Mouse (Mus musculus): Measurements from ENCODE around the gene Cabp1. TPM values are rescaled to one million over a fixed set of nuclear protein-coding genes. Genes with fewer than 3 reads are reported as not detected.

Cabp1 gene
- polyA plus RNA-seq, 1 experiment from 2014 or later: 1.2 TPM

GRCm38 (mm10) chr5:115188824-115189223 is 5.4 kb downstream of the Cabp1 start:
- Histone ChIP-seq H3K4me1 (replicated peaks; ENCODE audit: insufficient read depth, low read length) (peaks cover 29% of the 10 kb centered on the region), H3K27me3 (ENCODE audit: insufficient read depth, low read length) (peaks cover 33% of the 10 kb centered on the region), H3K36me3 (ENCODE audit: insufficient read depth, low read length) (no peaks in the 10 kb centered on the region), H3K9ac (ENCODE audit: low read depth, low read length) (no peak overlapping the region), H3K4me3 (replicated peaks; ENCODE audit: low read depth, low read length) (no peak overlapping the region), H3K9me3 (replicated peaks; ENCODE audit: low read length) (no peaks in the 10 kb centered on the region), H3K4me2 (ENCODE audit: low read length) (no peak overlapping the region), H3K27ac (no peak overlapping the region)
- DNase-seq (ENCODE audit: low spot score) (peak; percentile 59), ATAC-seq (replicated peaks; ENCODE audit: low FRiP score, low read depth) (no peak)
- 51% methylated on average over 5 of the region's 5 CpGs for WGBS
- peak; percentile 80 for TF ChIP-seq CTCF (IDR thresholded peaks at IDR 0.05; ENCODE audit: low read depth)

DNA sequence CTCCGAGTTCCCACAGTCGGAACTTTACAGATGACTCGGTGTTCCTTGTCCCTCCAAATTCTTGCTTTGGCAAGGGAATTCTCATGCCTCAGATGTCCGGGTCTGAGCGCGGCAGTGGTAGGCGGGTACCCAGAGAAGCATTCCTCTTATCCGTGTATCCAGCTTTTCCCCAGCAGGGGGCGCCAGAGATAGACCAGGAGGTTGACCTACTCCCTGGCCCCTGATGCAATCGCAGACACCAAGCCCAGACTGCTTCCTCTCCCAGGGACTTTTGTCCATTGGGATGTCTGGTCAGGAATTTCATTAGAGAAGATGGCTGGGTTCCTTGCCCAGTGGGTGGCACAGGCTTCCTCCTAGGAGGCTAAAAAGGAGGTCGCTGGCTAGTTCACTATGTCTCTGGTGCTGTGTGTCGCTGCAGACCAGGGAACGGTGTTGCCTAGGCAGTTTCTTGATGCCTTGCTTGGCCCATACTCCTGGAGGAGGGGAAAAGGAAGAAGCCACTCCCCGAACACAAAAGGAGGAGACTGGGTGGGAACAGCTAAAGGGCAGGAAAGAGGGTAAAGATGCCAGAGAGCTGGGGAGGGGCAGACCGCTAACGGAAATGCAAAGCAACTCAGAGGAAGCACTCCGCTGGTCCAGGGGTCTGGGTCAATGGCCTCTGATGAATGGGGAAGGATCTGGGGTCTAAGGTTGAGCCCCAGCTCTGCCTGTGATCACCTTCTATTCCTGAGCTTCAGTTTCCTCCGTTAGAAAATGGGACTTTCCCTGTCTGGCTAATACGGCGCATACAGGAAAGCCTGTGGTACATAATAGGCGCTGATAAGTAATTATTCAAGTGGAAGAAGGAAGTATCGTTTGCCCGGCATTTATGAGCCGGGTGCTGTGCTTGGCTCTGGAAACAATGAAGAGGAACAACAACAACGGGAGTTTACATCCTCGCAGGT is 6.7 kb downstream of the Cabp1 start:
- Histone ChIP-seq H3K27me3 (ENCODE audit: insufficient read depth, low read length) (peaks cover 24% of the 10 kb centered on the region), H3K9me3 (replicated peaks; ENCODE audit: low read length) (no peaks in the 10 kb centered on the region), H3K36me3 (ENCODE audit: insufficient read depth, low read length) (no peaks in the 10 kb centered on the region), H3K27ac (0 out of 2 replicates have a peak overlapping the region, but pooled peaks have one; percentile 11), H3K9ac (ENCODE audit: low read depth, low read length) (no peak overlapping the region), H3K4me3 (replicated peaks; ENCODE audit: low read depth, low read length) (no peak overlapping the region), H3K4me1 (replicated peaks; ENCODE audit: insufficient read depth, low read length) (peaks cover 15% of the 10 kb centered on the region), H3K4me2 (ENCODE audit: low read length) (peak overlapping the region; percentile 40)
- TF ChIP-seq CTCF (IDR thresholded peaks at IDR 0.05; ENCODE audit: low read depth): peak; percentile 93
- 13% methylated on average over 26 of the region's 26 CpGs for WGBS
- ATAC-seq (replicated peaks; ENCODE audit: low FRiP score, low read depth): peak; percentile 84
- DNase-seq (ENCODE audit: low spot score): peak; percentile 95

- H3K27me3 ChIP-seq (ENCODE audit: insufficient read depth, low read length): peaks cover 18% of the 10 kb centered on the region
- H3K36me3 ChIP-seq (ENCODE audit: insufficient read depth, low read length): no peaks in the 10 kb centered on the region
- TF ChIP-seq CTCF (IDR thresholded peaks at IDR 0.05; ENCODE audit: low read depth): no peak
- no peak overlapping the region for H3K4me3 ChIP-seq (replicated peaks; ENCODE audit: low read depth, low read length)
- H3K9ac ChIP-seq (ENCODE audit: low read depth, low read length): no peak overlapping the region
- ATAC-seq (replicated peaks; ENCODE audit: low FRiP score, low read depth) (0 out of 2 replicates have a peak, but pooled peaks have one; percentile 9), DNase-seq (ENCODE audit: low spot score) (peak; percentile 42)
- WGBS: 30% methylated on average over 17 of the region's 17 CpGs
- H3K4me2 ChIP-seq (ENCODE audit: low read length): peak overlapping the region; percentile 40
- peaks cover 17% of the 10 kb centered on the region for H3K4me1 ChIP-seq (replicated peaks; ENCODE audit: insufficient read depth, low read length)
- H3K27ac ChIP-seq: no peak overlapping the region
- H3K9me3 ChIP-seq (replicated peaks; ENCODE audit: low read length): no peaks in the 10 kb centered on the region
Measured at GRCm38 (mm10) chr5:115186371-115187073, 7.7 kb downstream of the Cabp1 start.

- 32% methylated on average over 15 of the region's 15 CpGs for WGBS
- no peaks in the 10 kb centered on the region for H3K36me3 ChIP-seq (ENCODE audit: insufficient read depth, low read length)
- peaks cover 4% of the 10 kb centered on the region; the same call in 1 of the 2 replicates for H3K27me3 ChIP-seq (ENCODE audit: insufficient read depth, low read length)
- no peak overlapping the region for H3K27ac ChIP-seq
- H3K9me3 ChIP-seq (replicated peaks; ENCODE audit: low read length): no peaks in the 10 kb centered on the region
- H3K4me1 ChIP-seq (replicated peaks; ENCODE audit: insufficient read depth, low read length): peaks cover 17% of the 10 kb centered on the region
- H3K9ac ChIP-seq (ENCODE audit: low read depth, low read length): no peak overlapping the region
- ATAC-seq (replicated peaks; ENCODE audit: low FRiP score, low read depth) (no peak), DNase-seq (ENCODE audit: low spot score) (peak; percentile 34)
- peak overlapping the region; percentile 17; the same call in 1 of the 2 replicates for H3K4me2 ChIP-seq (ENCODE audit: low read length)
- H3K4me3 ChIP-seq (replicated peaks; ENCODE audit: low read depth, low read length): no peak overlapping the region
- no peak for TF ChIP-seq CTCF (IDR thresholded peaks at IDR 0.05; ENCODE audit: low read depth)
Measured at GRCm38 (mm10) chr5:115184726-115185125, 9.5 kb downstream of the Cabp1 start.

GRCm38 (mm10) chr5:115183482-115183881 is 10.7 kb downstream of the Cabp1 start:
- H3K4me2 ChIP-seq (ENCODE audit: low read length): no peak overlapping the region
- no peak overlapping the region for H3K4me3 ChIP-seq (replicated peaks; ENCODE audit: low read depth, low read length)
- ATAC-seq (replicated peaks; ENCODE audit: low FRiP score, low read depth): no peak
- no peak overlapping the region for H3K27ac ChIP-seq
- H3K9me3 ChIP-seq (replicated peaks; ENCODE audit: low read length): no peaks in the 10 kb centered on the region
- no peaks in the 10 kb centered on the region for H3K27me3 ChIP-seq (ENCODE audit: insufficient read depth, low read length)
- H3K9ac ChIP-seq (ENCODE audit: low read depth, low read length): no peak overlapping the region
- TF ChIP-seq CTCF (IDR thresholded peaks at IDR 0.05; ENCODE audit: low read depth): no peak
- 67% methylated on average over 10 of the region's 10 CpGs for WGBS
- H3K36me3 ChIP-seq (ENCODE audit: insufficient read depth, low read length): no peaks in the 10 kb centered on the region
- H3K4me1 ChIP-seq (replicated peaks; ENCODE audit: insufficient read depth, low read length): peaks cover 17% of the 10 kb centered on the region
- DNase-seq (ENCODE audit: low spot score): no peak

GRCm38 (mm10) chr5:115182925-115183324 is 11.3 kb downstream of the Cabp1 start:
- no peak for TF ChIP-seq CTCF (IDR thresholded peaks at IDR 0.05; ENCODE audit: low read depth)
- Histone ChIP-seq H3K9ac (ENCODE audit: low read depth, low read length) (no peak overlapping the region), H3K27ac (no peak overlapping the region), H3K9me3 (replicated peaks; ENCODE audit: low read length) (no peaks in the 10 kb centered on the region), H3K4me3 (replicated peaks; ENCODE audit: low read depth, low read length) (no peak overlapping the region), H3K36me3 (ENCODE audit: insufficient read depth, low read length) (no peaks in the 10 kb centered on the region), H3K4me2 (ENCODE audit: low read length) (no peak overlapping the region), H3K27me3 (ENCODE audit: insufficient read depth, low read length) (no peaks in the 10 kb centered on the region), H3K4me1 (replicated peaks; ENCODE audit: insufficient read depth, low read length) (peaks cover 17% of the 10 kb centered on the region)
- DNase-seq (ENCODE audit: low spot score): no peak
- no peak for ATAC-seq (replicated peaks; ENCODE audit: low FRiP score, low read depth)
- 70% methylated on average over 8 of the region's 8 CpGs for WGBS

Measured in kidney, postnatal 0 days (tissue).